Mouse (Mus musculus) heart, embryonic 10.5 days (tissue): ENCODE measurements around the gene Acvr1b. TPM values are rescaled to one million over a fixed set of nuclear protein-coding genes. Genes with fewer than 3 reads are reported as not detected.

Experiments used
- DNase-seq: peaks from one replicate; pipeline ENCODE4 v3.0.0-alpha.2; 2017; ENCODE audit warnings: low spot score
- H3K27ac ChIP-seq: fragments of 300-500 bp; sonication (generic); 2 replicates; pipeline ENCODE4 v1.5.1; 2016; ENCODE audit warnings: mild to moderate bottlenecking
- H3K27me3 ChIP-seq: fragments of 300-500 bp; sonication (generic); 2 replicates; pipeline ENCODE4 v1.6.1; 2016; ENCODE audit warnings: mild to moderate bottlenecking; ENCODE audit not compliant: poor library complexity, insufficient read depth, severe bottlenecking
- H3K36me3 ChIP-seq: fragments of 300-500 bp; sonication (generic); 2 replicates; pipeline ENCODE4 v1.6.1; 2016; ENCODE audit warnings: mild to moderate bottlenecking, moderate library complexity
- H3K4me1 ChIP-seq: fragments of 300-500 bp; sonication (generic); 2 replicates; pipeline ENCODE4 v1.6.1; 2016; ENCODE audit warnings: mild to moderate bottlenecking
- H3K4me3 ChIP-seq: fragments of 300-500 bp; sonication (generic); 2 replicates; pipeline ENCODE4 v1.5.1; 2016; ENCODE audit warnings: mild to moderate bottlenecking, moderate library complexity
- H3K9me3 ChIP-seq: fragments of 300-500 bp; sonication (generic); 2 replicates; pipeline ENCODE4 v1.6.1; 2016; ENCODE audit warnings: mild to moderate bottlenecking, moderate library complexity
- WGBS: fragments of 180-500 bp; shearing (Covaris S2); methylation state at CpG from one replicate; pipeline ENCODE4 v1.1.7; 2016; 5-methylcytosine and 5-hydroxymethylcytosine counted together
- polyA plus RNA-seq: library from polyadenylated mRNA; unstranded; fragments of >200 nt; fragmentation: Nextera tagmentation; extraction: Ambion mirVana; gene quantifications from 2 replicates; pipeline ENCODE4 v1.2.1, GENCODE M21; 2016

Gene Acvr1b
- polyA plus RNA-seq, 1 experiment from 2014 or later, result 5.6 TPM

DNA sequence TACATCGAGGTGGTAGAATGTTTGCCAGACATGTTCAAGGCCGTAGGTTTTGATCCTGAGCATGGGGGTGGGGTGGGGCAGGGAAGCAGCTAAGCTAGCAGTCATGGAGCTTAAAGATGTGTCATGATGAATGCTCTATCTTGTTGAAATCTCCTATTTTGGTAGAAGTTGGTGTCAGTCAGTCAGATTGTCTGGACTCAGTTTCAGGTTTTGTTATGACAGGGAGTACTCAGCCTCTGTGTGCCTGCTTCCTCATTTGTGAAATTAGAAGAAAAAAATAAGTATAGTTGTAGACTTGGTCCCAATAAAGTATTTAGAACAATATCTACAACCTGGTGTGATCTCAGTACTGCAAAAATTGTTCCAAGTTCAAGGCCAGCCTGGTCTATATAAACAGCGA lies 35.2 kb upstream of the Acvr1b start:
- Histone ChIP-seq H3K27me3 (peaks cover 17% of the 10 kb centered on the region; the same call in 1 of the 2 replicates), H3K36me3 (0 out of 2 replicates have a peak, but pooled peaks cover 4% of the 10 kb centered on the region), H3K27ac (no peak overlapping the region), H3K4me1 (peaks cover 72% of the 10 kb centered on the region), H3K4me3 (no peak overlapping the region), H3K9me3 (no peaks in the 10 kb centered on the region)
- WGBS, result 79% methylated on average over 3 of the region's 3 CpGs
- no peak for DNase-seq

DNA sequence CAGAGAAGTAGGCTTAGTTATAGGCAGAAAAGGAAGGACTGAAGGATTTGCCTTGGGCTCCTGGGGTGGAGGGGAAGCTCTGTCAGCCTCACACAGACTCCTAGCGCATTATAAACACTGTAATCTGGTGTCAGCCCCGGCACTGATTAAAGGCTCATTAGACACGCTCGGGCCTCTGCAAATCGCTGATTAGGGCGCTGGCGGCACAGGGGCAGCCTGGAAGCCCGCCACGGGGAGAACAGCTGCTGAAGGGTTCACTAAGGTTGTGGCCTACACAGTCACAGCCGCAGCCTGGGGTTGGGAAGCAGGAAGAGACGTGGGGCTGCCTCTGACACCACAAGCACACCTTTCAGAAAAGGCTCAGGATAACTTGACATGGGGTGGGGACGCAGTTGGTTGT lies 34.0 kb upstream of the Acvr1b start:
- Histone ChIP-seq H3K27ac (peak overlapping the region; percentile 62; the same call in 1 of the 2 replicates), H3K9me3 (no peaks in the 10 kb centered on the region), H3K4me1 (peaks cover 72% of the 10 kb centered on the region), H3K36me3 (0 out of 2 replicates have a peak, but pooled peaks cover 4% of the 10 kb centered on the region), H3K27me3 (peaks cover 17% of the 10 kb centered on the region; the same call in 1 of the 2 replicates), H3K4me3 (no peak overlapping the region)
- WGBS, result 8% methylated on average over 12 of the region's 12 CpGs
- DNase-seq, result peak; percentile 88

DNA sequence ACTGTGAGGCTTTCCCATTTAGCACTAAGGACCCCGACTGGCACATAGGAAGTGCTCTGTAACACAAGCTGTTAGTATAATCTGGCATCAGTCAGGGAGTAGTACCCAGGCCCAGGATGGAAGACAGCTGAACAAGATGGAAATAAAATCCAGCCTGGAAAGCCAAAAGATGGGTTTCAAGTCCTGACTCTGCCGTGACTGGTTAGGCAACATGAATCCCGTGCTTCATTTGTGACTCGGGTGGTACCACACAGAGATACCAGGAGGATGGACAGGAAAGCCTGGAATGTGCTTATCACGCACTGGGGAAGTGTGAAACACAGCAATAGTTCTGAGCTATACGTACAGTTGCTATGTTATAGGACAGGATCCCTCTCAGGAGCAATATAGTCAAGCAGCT lies 33.3 kb upstream of the Acvr1b start:
- Histone ChIP-seq H3K4me1 (peaks cover 72% of the 10 kb centered on the region), H3K9me3 (no peaks in the 10 kb centered on the region), H3K4me3 (0 out of 2 replicates have a peak overlapping the region, but pooled peaks have one; percentile 31), H3K36me3 (0 out of 2 replicates have a peak, but pooled peaks cover 4% of the 10 kb centered on the region), H3K27ac (peak overlapping the region; percentile 62; the same call in 1 of the 2 replicates), H3K27me3 (peaks cover 11% of the 10 kb centered on the region; the same call in 1 of the 2 replicates)
- 24% methylated on average over 6 of the region's 6 CpGs for WGBS
- DNase-seq, result no peak

DNA sequence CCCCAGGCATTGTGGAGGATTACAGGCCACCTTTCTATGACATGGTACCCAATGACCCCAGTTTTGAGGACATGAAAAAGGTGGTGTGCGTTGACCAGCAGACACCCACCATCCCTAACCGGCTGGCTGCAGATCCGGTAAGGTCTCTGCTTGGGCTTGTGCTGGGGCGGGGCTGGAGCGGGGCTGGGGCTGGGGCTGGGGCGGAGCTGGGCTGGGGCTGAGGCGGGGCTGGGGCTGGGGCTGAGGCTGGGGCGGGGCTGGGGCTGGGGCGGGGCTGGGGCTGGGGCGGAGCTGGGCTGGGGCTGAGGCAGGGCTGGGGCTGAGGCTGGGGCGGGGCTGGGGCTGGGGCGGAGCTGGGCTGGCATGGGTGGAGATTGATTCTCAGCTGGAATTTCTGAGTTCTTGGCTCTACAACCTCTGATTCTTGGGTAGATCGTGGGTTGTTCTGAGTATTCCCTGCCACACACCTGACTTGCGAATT lies 32.8 kb upstream of the Acvr1b start:
- 2% methylated on average over 14 of the region's 14 CpGs for WGBS
- Histone ChIP-seq H3K4me1 (peaks cover 72% of the 10 kb centered on the region), H3K4me3 (0 out of 2 replicates have a peak overlapping the region, but pooled peaks have one; percentile 31), H3K27ac (peak overlapping the region; percentile 62; the same call in 1 of the 2 replicates), H3K9me3 (no peaks in the 10 kb centered on the region), H3K36me3 (0 out of 2 replicates have a peak, but pooled peaks cover 4% of the 10 kb centered on the region), H3K27me3 (peaks cover 9% of the 10 kb centered on the region; the same call in 1 of the 2 replicates)
- DNase-seq, result peak; percentile 91

DNA sequence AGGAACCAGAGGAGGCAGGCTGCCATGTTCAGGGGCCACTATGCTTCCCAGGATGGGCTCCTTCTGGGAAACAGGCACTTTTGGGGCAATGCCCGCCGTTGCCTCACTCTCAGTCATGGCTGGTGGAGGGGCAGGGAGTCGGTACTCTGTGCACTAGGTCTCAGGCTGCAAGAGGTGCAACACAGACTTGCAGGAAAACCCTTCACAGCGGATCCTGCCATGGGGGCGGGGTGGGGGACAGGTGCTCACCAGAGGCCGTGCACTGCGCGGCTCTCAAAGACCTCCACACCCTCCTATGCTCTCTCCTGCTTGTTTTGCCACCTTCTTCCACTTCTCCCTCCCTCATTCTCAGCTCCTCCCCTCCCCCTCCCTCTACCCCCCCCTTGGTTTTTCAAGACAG lies 31.2 kb upstream of the Acvr1b start:
- Histone ChIP-seq H3K4me3 (no peak overlapping the region), H3K9me3 (no peaks in the 10 kb centered on the region), H3K36me3 (no peaks in the 10 kb centered on the region), H3K27ac (0 out of 2 replicates have a peak overlapping the region, but pooled peaks have one; percentile 37), H3K27me3 (no peaks in the 10 kb centered on the region), H3K4me1 (peaks cover 83% of the 10 kb centered on the region)
- WGBS, result 38% methylated on average over 8 of the region's 8 CpGs
- no peak for DNase-seq

DNA sequence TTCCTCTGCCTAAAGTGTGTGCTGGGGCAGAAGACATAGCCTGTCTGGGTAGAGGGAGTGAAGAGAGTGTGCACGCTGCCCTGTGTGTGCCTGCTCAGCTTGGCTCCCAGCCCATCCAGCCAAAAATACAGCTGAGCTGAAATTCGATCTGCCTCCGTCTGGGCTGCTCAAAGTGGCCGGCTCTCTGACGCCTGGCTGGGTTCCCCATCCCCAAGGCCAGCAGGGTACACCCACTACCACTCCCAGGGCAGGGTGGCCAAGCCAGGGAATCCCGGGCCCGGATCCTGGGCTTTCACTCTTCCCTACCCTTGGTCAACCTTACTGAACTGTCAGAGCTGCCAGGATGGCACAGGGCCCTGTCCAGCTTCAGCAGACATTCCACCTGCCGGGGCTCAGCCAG lies 30.4 kb upstream of the Acvr1b start:
- Histone ChIP-seq H3K4me1 (peaks cover 86% of the 10 kb centered on the region), H3K4me3 (peak overlapping the region; percentile 25; the same call in 1 of the 2 replicates), H3K27ac (peak overlapping the region; percentile 73)

DNA sequence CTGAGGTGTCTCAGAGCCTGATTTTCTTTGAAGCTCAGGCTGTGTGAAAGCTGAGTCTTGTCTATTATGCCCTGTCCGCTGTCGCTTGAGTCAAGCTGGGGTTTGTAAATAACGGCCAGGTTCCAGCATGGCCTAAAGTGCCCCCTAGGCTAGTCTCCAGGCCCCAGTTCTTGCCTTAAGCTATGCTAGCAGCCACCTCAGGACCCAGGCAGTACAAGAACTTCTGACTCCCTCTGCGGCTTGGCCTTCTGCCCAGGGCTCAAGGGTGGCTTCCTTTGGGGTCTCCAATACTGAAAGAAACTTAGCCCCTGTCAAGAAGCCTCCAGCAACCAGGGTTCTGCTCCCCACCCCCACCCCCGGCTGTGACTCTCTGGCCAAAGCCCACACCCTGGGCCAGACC lies 29.7 kb upstream of the Acvr1b start:
- H3K9me3 ChIP-seq, result no peaks in the 10 kb centered on the region
- DNase-seq, result no peak
- peak overlapping the region; percentile 82 for H3K27ac ChIP-seq
- H3K4me1 ChIP-seq, result peaks cover 84% of the 10 kb centered on the region
- WGBS, result 87% methylated on average over 5 of the region's 5 CpGs
- H3K36me3 ChIP-seq, result no peaks in the 10 kb centered on the region
- no peaks in the 10 kb centered on the region for H3K27me3 ChIP-seq
- no peak overlapping the region for H3K4me3 ChIP-seq

More for the DNA sequence above, 30.4 kb upstream of the Acvr1b start:
- Histone ChIP-seq H3K9me3 (no peaks in the 10 kb centered on the region), H3K36me3 (no peaks in the 10 kb centered on the region), H3K27me3 (no peaks in the 10 kb centered on the region)
- no peak for DNase-seq
- WGBS, result 13% methylated on average over 8 of the region's 8 CpGs

DNA sequence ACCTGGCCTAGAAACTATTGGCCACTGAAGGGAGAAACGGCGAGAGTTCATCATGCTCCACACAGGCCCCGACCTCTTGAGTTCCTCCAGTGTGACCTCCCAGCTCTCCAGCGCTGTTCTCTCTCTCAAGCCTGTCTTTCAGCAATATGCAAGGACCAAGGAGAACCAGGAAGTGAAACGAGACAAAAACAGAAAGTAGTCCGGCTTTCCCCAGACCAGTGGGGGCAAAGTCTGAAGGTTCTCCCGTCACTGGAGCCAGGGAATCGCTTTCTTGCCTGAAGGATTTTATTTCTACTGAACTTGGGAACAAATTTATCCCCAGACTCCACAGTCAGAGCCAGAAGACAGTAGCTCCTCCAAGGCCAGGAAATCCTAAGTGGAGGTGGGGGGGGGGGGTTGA lies 29.1 kb upstream of the Acvr1b start:
- Histone ChIP-seq H3K36me3 (no peaks in the 10 kb centered on the region), H3K4me3 (no peak overlapping the region), H3K4me1 (peaks cover 78% of the 10 kb centered on the region), H3K27me3 (no peaks in the 10 kb centered on the region), H3K27ac (peak overlapping the region; percentile 82; the same call in 1 of the 2 replicates), H3K9me3 (no peaks in the 10 kb centered on the region)
- WGBS, result 73% methylated on average over 8 of the region's 8 CpGs
- DNase-seq, result no peak

DNA sequence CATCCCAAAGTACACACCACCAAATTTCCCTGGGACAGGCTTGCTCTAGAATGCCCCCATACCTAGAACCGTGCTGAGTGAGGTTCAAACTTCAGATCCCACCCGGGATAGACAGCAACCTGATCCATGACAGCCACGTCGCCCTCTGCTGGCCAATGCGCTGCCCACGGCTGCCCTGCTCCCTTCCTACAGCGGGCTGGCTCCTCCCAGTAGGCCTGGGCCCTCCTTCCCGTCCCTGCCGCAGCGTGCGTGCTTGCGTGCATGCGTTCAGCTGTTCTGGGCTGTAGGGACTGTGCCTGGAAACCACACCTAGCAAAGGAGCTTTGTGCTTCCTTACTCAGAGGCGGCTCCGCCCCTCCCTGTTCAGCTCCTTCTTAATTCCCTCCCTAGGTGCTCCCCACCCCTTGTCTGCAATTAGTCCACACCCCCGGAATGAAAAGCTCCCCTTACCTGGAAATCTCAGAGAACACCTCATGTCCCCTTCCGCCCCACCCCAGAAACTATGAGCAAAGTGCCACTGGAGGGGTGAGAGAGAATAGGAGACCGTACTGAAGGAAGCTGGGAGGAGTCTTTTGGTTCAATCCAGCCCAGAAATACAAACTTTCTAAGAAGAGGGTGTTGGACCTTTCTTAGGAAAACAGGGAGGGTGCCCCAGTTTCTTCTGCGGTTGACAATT lies 28.3 kb upstream of the Acvr1b start:
- Histone ChIP-seq H3K36me3 (no peaks in the 10 kb centered on the region), H3K27me3 (no peaks in the 10 kb centered on the region), H3K4me1 (peaks cover 70% of the 10 kb centered on the region), H3K4me3 (peak overlapping the region; percentile 34), H3K9me3 (no peaks in the 10 kb centered on the region), H3K27ac (peak overlapping the region; percentile 82)
- WGBS, result 10% methylated on average over 19 of the region's 19 CpGs
- DNase-seq, result peak; percentile 97

DNA sequence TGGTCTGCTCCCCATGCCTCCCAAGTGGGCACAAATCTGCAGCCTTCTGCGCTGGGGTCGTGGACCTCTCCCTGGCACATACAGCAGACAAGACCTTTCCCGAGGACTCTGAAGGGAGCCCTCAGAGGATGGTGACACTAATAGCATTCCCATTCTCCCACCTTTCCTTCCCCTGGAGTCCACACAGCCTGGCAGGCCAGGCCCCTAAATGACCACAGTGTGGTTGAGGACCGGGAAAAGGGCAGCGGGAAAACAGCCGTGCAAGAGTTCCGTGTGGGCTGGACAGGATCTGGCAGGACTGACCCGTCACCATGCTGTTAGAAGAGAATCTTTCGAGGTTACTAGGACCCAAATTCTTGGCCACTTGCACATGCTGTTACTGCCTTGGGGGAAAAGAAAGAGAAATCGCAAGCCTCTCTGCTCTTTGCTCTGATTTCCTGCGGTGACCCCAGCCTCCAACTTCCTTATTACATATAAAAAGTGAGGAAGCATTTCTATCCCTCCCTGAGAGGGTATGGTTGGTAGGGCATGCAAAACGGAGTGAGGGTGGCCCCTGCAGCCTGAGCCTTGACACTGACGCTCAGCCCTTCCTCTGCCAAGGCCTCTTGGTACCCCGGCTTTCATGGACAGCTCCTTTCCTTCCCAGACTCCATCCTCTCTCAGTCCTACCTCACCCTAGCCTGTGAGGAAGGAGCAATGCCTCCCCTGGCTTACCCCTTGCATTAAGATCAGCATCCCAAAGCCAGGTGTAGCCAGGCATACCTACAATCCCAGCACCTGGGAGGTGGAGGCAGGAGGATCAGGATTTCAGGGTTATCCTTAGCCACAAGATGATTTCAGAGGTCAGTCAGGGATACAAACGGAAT lies 27.5 kb upstream of the Acvr1b start:
- peak overlapping the region; percentile 82 for H3K27ac ChIP-seq
- WGBS, result 64% methylated on average over 15 of the region's 15 CpGs

DNA sequence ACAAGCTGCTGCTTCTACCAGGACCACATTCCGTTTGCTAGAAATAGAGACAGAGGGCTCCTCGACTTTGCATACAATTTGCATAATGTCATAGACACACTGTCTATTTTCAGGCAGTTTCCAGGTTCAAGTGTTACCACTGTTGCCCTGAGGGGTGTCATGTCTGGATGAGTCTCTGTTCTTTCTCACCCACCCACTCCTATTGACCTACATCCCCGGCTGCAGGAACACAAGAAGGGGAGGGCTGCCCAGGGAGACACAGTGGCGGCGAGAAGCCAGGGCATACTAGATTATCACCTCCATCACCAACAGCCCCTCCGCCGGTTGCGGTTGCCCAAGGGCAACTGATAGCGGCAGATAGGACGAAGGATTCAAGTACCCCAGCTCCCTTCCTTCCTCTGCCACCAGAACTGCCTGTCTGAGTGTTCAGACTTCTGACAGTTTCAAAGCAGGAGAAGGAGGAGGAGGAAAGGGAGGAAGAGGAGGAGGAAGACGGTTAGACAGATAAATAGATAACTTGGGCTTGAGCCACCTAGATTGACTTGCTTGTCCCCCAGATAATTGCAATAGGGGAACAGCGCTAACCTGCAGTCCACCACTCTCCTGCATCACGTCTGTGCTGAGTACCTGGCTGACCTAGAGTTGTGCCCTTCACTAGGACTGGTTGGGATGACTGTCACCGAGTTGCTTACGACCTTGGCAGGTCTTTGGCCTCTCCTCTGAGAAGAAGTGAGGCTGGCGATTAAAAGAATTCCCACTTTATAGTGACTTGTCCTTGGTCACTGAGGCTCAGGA lies 26.6 kb upstream of the Acvr1b start:
- DNase-seq, result no peak
- peak overlapping the region; percentile 78 for H3K27ac ChIP-seq
- no peak overlapping the region for H3K4me3 ChIP-seq
- peaks cover 62% of the 10 kb centered on the region for H3K4me1 ChIP-seq
- H3K27me3 ChIP-seq, result no peaks in the 10 kb centered on the region
- no peaks in the 10 kb centered on the region for H3K9me3 ChIP-seq
- WGBS, result 31% methylated on average over 16 of the region's 16 CpGs
- H3K36me3 ChIP-seq, result no peaks in the 10 kb centered on the region

More for the DNA sequence above, 27.5 kb upstream of the Acvr1b start:
- Histone ChIP-seq H3K9me3 (no peaks in the 10 kb centered on the region), H3K36me3 (no peaks in the 10 kb centered on the region), H3K27me3 (no peaks in the 10 kb centered on the region), H3K4me1 (peaks cover 63% of the 10 kb centered on the region), H3K4me3 (no peak overlapping the region)
- no peak for DNase-seq

DNA sequence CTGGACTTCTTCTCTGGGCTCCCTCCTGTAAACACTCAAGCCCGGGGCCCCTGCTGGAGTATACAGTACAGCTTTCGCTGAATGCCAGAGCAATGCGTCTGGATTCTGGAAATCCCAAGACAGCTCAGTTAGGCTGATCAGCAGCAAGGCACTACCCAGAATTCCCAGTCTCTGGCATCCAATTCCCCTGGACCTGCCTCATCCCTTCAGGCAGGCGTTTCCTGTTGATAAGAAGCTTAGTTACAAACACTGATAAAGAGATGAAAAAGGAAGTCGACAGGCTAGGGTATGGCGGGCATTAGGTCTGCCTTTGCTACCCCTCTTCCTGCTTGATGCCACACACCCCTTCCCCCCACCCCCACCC lies 26.0 kb upstream of the Acvr1b start:
- Histone ChIP-seq H3K4me3 (peak overlapping the region; percentile 19; the same call in 1 of the 2 replicates), H3K4me1 (peaks cover 57% of the 10 kb centered on the region), H3K27me3 (no peaks in the 10 kb centered on the region), H3K36me3 (no peaks in the 10 kb centered on the region), H3K9me3 (no peaks in the 10 kb centered on the region), H3K27ac (peak overlapping the region; percentile 78)
- 8% methylated on average over 6 of the region's 6 CpGs for WGBS
- no peak for DNase-seq
